Mouse (Mus musculus): ENCODE results near the gene Selplg. TPM values are rescaled to one million over a fixed set of nuclear protein-coding genes. Genes with fewer than 3 reads are reported as not detected.
"Not testable (repeated sequence)": the region's sequence is repeated elsewhere in the genome, so short reads cannot be mapped to it uniquely, and the experiment has no call there.

The Selplg gene
- polyA plus RNA-seq, 1 experiment from 2014 or later = 18.9 TPM

- Histone ChIP-seq H3K4me2 (ENCODE audit: low read depth, low read length) (no peak overlapping the region), H3K27me3 (ENCODE audit: insufficient read depth, low read length) (no peaks in the 10 kb centered on the region), H3K9me3 (ENCODE audit: low read length) (no peaks in the 10 kb centered on the region), H3K36me3 (replicated peaks; ENCODE audit: insufficient read depth, low read length) (no peaks in the 10 kb centered on the region), H3K9ac (replicated peaks) (no peak overlapping the region), H3K4me1 (ENCODE audit: insufficient read depth) (peaks cover 24% of the 10 kb centered on the region), H3K4me3 (ENCODE audit: low read depth, low read length) (no peak overlapping the region), H3K27ac (ENCODE audit: low read depth) (no peak overlapping the region)
- 76% methylated on average over 7 of the region's 7 CpGs for WGBS (ENCODE audit: insufficient replicate concordance)
- no peak for TF ChIP-seq CTCF (IDR thresholded peaks at IDR 0.05; ENCODE audit: low read depth)
- TF ChIP-seq EP300 (IDR thresholded peaks at IDR 0.05; ENCODE audit: low read depth) = no peak
- ATAC-seq = no peak
- no peak for DNase-seq
These were observed 43.2 kb downstream of the Selplg start for GRCm38 (mm10) chr5:113789075-113789788.

GRCm38 (mm10) chr5:113788645-113789044, 43.8 kb downstream of the Selplg start:
- TF ChIP-seq EP300 (IDR thresholded peaks at IDR 0.05; ENCODE audit: low read depth) = no peak
- TF ChIP-seq CTCF (IDR thresholded peaks at IDR 0.05; ENCODE audit: low read depth) = no peak
- no peaks in the 10 kb centered on the region for H3K9me3 ChIP-seq (ENCODE audit: low read length)
- DNase-seq (no peak), ATAC-seq (no peak)
- no peaks in the 10 kb centered on the region for H3K36me3 ChIP-seq (replicated peaks; ENCODE audit: insufficient read depth, low read length)
- no peak overlapping the region for H3K9ac ChIP-seq (replicated peaks)
- H3K27ac ChIP-seq (ENCODE audit: low read depth) = no peak overlapping the region
- H3K4me1 ChIP-seq (ENCODE audit: insufficient read depth) = peaks cover 27% of the 10 kb centered on the region
- no peaks in the 10 kb centered on the region for H3K27me3 ChIP-seq (ENCODE audit: insufficient read depth, low read length)
- 53% methylated on average over 6 of the region's 6 CpGs for WGBS (ENCODE audit: insufficient replicate concordance)
- no peak overlapping the region for H3K4me3 ChIP-seq (ENCODE audit: low read depth, low read length)
- no peak overlapping the region for H3K4me2 ChIP-seq (ENCODE audit: low read depth, low read length)

- 35% methylated on average over 5 of the region's 5 CpGs for WGBS (ENCODE audit: insufficient replicate concordance)
- Histone ChIP-seq H3K4me1 (ENCODE audit: insufficient read depth) (peaks cover 27% of the 10 kb centered on the region), H3K36me3 (replicated peaks; ENCODE audit: insufficient read depth, low read length) (no peaks in the 10 kb centered on the region), H3K27ac (ENCODE audit: low read depth) (no peak overlapping the region), H3K4me3 (ENCODE audit: low read depth, low read length) (no peak overlapping the region), H3K9ac (replicated peaks) (no peak overlapping the region), H3K9me3 (ENCODE audit: low read length) (no peaks in the 10 kb centered on the region), H3K4me2 (ENCODE audit: low read depth, low read length) (no peak overlapping the region), H3K27me3 (ENCODE audit: insufficient read depth, low read length) (no peaks in the 10 kb centered on the region)
- TF ChIP-seq EP300 (IDR thresholded peaks at IDR 0.05; ENCODE audit: low read depth) (no peak), CTCF (IDR thresholded peaks at IDR 0.05; ENCODE audit: low read depth) (no peak)
- ATAC-seq (no peak), DNase-seq (no peak)
These were observed 45.5 kb downstream of the Selplg start for GRCm38 (mm10) chr5:113786985-113787384.

GRCm38 (mm10) chr5:113784104-113784503, 48.3 kb downstream of the Selplg start:
- H3K27ac ChIP-seq (ENCODE audit: low read depth); H3K9ac ChIP-seq (replicated peaks); DNase-seq; H3K36me3 ChIP-seq (replicated peaks; ENCODE audit: insufficient read depth, low read length); ATAC-seq; H3K4me3 ChIP-seq (ENCODE audit: low read depth, low read length); H3K4me2 ChIP-seq (ENCODE audit: low read depth, low read length); H3K9me3 ChIP-seq (ENCODE audit: low read length); H3K27me3 ChIP-seq (ENCODE audit: insufficient read depth, low read length): not testable (repeated sequence)
- 30% methylated on average over 3 of the region's 3 CpGs for WGBS (ENCODE audit: insufficient replicate concordance)
- peaks cover 15% of the 10 kb centered on the region for H3K4me1 ChIP-seq (ENCODE audit: insufficient read depth)

- Histone ChIP-seq H3K27ac (ENCODE audit: low read depth) (no peak overlapping the region), H3K9ac (replicated peaks) (no peak overlapping the region), H3K27me3 (ENCODE audit: insufficient read depth, low read length) (no peaks in the 10 kb centered on the region), H3K4me2 (ENCODE audit: low read depth, low read length) (no peak overlapping the region), H3K9me3 (ENCODE audit: low read length) (no peaks in the 10 kb centered on the region), H3K36me3 (replicated peaks; ENCODE audit: insufficient read depth, low read length) (peaks cover under 1% of the 10 kb centered on the region; the same call in 1 of the 2 replicates), H3K4me3 (ENCODE audit: low read depth, low read length) (no peak overlapping the region), H3K4me1 (ENCODE audit: insufficient read depth) (peaks cover 13% of the 10 kb centered on the region)
- DNase-seq (peak; percentile 40), ATAC-seq (peak; percentile 51)
- TF ChIP-seq CTCF (IDR thresholded peaks at IDR 0.05; ENCODE audit: low read depth) = no peak
- TF ChIP-seq EP300 (IDR thresholded peaks at IDR 0.05; ENCODE audit: low read depth) = no peak
- WGBS (ENCODE audit: insufficient replicate concordance) = 20% methylated on average over 12 of the region's 12 CpGs
These were observed 48.9 kb downstream of the Selplg start for GRCm38 (mm10) chr5:113783581-113784001.

- TF ChIP-seq EP300 (IDR thresholded peaks at IDR 0.05; ENCODE audit: low read depth) (no peak), CTCF (IDR thresholded peaks at IDR 0.05; ENCODE audit: low read depth) (no peak)
- DNase-seq = no peak
- H3K9ac ChIP-seq (replicated peaks) = no peak overlapping the region
- peaks cover 5% of the 10 kb centered on the region; the same call in 1 of the 2 replicates for H3K36me3 ChIP-seq (replicated peaks; ENCODE audit: insufficient read depth, low read length)
- no peak overlapping the region for H3K4me3 ChIP-seq (ENCODE audit: low read depth, low read length)
- no peaks in the 10 kb centered on the region for H3K9me3 ChIP-seq (ENCODE audit: low read length)
- H3K27me3 ChIP-seq (ENCODE audit: insufficient read depth, low read length) = no peaks in the 10 kb centered on the region
- WGBS (ENCODE audit: insufficient replicate concordance) = 69% methylated on average over 7 of the region's 7 CpGs
- no peak for ATAC-seq
- no peak overlapping the region for H3K4me2 ChIP-seq (ENCODE audit: low read depth, low read length)
- H3K4me1 ChIP-seq (ENCODE audit: insufficient read depth) = peaks cover 12% of the 10 kb centered on the region; the same call in 1 of the 2 replicates
- no peak overlapping the region for H3K27ac ChIP-seq (ENCODE audit: low read depth)
These were observed 49.8 kb downstream of the Selplg start for GRCm38 (mm10) chr5:113782624-113783023.

Data from liver, postnatal 0 days (tissue).